Mouse (Mus musculus): ENCODE measurements around the gene Ptov1.

DNA sequence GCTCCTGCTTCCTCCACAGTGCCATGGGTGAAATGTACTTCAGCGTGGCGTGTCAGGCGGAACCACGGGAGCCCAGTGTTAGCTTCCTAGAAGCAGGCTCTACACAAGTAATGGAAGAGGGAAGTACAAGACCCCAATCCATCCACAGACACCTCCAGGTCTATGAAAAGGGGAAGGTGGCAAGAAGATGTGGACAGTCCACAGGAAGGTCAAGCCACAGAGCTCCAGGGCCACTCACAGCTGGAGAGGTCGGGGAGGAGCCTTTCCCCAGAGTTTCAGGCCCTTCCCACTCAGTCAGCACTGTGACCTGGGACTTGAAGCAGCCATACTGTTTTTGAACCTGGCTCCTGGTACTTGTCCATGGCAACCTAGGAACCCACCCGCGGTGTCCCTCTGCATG is 17.4 kb upstream of the Ptov1 start:
- TF ChIP-seq POLR2A (IDR thresholded peaks at IDR 0.05; ENCODE audit: low read depth, low read length) (no peak), CTCF (IDR thresholded peaks at IDR 0.05; ENCODE audit: extremely low read depth, insufficient read depth, insufficient read length, insufficient replicate concordance) (no peak)
